Mouse (Mus musculus) stomach, adult 2 months (tissue): ENCODE measurements around the gene Usp20. TPM values are rescaled to one million over a fixed set of nuclear protein-coding genes. Genes with fewer than 3 reads are reported as not detected.

Experiments used
- polyA plus RNA-seq: library from polyadenylated mRNA; depleted of rRNA; stranded (reverse); fragments of >200 nt; gene quantifications from 2 replicates; pipeline ENCODE4 v1.2.3, GENCODE M21; 2012; rRNA removed

Gene Usp20
- polyA plus RNA-seq, result 7.2 and 13.0 TPM in 2 replicates

DNA sequence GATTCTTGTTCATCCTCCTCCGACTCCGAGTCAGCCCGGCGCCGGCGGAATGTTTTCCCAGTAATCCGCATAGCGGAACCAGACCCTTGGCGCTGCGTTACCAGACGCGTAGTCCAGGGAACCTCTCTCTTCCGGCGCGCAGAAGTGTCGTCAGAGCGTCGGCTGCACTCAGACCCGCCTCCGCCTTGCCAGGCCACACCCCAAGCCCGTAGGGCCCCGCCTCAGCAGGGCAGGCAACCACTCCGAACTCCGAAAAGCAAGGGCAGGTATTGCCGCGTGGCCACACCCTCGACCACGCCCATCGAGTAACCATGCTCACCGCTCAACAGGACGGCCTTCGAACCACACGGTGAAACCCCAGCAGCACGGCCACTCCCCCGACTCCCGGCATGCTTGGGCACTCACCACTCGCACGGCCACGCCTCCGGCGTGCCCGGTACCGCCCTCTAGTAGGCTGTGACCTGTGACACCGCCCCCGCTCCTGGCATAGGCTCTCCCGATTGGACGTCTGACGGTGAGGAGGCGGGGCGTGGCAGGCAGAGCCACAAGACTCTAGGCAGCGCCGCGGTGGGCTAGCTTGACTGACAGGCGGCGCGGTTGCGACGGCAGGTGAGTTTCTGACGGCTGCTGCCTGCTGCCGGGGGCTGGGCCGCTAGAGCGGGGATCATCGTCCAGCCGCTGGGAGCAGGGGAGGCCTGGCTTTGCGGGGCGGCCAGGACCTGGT, at the start of gene Usp20, which contains the start of gene BC005624:
Usp20 (plus strand) TSS at position 490 of the 724 bp plus-strand sequence.
BC005624 (minus strand) TSS at position 412 of the 724 bp plus-strand sequence.

DNA sequence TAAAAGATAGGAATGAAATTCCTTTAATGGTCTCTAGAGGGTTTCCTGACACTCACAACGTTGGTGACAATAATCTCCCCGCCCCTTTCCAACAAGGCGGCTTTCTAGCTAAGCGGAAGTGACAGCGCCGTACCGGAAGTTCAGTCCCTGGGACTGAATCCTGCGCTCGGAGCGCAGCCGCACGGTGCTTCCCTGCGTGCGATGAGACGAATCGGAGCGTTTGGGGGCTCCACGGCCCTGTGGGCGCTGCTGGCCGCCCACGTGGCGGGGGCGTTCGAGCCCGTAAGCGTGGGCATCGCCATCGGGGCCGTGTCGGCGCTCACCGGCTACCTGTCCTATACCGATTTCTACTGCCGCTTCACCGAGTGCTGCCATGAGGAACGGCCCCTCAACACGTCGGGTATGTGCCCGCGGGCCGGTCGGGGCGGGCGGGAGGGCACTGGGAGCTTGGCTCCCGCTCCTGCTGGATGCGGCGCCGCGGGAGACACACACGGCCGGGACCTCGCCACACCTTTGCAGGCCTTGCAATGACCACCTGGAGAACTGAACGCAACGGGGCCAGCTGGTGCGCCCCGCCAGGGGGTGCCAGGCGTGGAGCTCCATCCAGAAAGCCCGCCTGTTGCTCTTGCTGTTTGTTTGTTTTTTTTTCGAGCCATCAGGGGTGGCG, 29.1 kb upstream of the Usp20 start, which contains the start of gene Tor1b:
Tor1b (plus strand) TSS at position 136 of the 667 bp plus-strand sequence.

DNA sequence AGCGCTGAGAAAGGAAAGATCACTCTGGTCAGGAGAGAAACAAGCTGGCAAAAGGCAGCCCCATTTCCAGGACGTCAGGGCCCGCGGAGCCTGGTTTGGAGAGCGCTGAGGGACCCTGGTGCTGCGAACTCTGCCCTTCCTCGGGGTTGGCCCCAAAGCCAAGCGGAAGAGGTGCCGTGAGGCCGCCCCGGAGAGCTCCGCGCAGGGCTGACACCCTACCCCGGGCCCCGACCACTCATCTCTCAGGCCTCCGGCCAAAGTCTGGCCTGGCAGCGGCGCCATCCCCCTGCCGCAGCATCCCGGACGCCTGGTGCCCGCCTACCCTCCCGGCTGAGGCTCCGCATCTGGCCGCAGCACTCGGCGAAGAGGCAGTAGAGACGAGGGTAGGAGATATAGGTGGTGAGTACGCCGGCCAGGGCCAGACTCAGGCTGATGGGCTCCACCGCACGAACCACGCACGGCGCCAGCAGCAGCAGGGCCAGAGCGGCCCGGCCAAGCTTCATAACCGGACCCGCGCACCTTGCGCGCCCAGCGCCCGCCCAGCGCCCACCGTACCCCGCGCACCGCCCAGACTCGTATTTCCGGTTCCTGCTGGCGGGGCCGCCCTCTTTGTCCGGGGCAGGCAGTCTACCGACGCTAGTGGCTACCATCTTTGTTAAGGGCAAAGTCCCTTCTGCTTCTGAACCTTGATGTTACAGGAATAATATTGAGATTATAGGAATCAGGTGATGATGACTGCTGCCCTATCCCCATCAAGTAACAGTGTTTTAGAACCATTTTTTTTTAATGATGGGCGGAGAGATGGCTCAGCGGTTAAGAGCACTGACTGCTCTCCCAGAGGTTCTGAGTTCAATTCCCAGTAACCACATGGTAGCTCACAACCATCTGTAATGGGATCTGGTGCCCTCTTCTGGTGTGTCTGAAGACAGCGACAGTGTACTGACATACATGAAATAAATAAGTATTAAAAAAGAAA, 14.4 kb upstream of the Usp20 start, which contains the start of gene Tor1a:
Tor1a (minus strand) TSS at position 582 of the 976 bp plus-strand sequence.

Other genes with a start within 250 kb of the Usp20 start
- 5.3 and 5.8 TPM in 2 replicates for gene 1700001O22Rik, start 178.6 kb upstream of the Usp20 start, polyA plus RNA-seq
- 18.6 and 19.4 TPM in 2 replicates for gene Ntmt1, start 174.5 kb upstream of the Usp20 start, polyA plus RNA-seq
- 21.0 and 22.5 TPM in 2 replicates for gene Asb6, start 151.9 kb upstream of the Usp20 start, polyA plus RNA-seq
- gene Prrx2, start 147.3 kb upstream of the Usp20 start, polyA plus RNA-seq, result 3.7 and 3.9 TPM in 2 replicates
- gene Ptges, start 52.4 kb upstream of the Usp20 start, polyA plus RNA-seq, result 7.8 and 8.8 TPM in 2 replicates
- 10.9 and 12.6 TPM in 2 replicates for gene Tor1b, start 29.3 kb upstream of the Usp20 start, polyA plus RNA-seq
- gene Tor1a, start 14.3 kb upstream of the Usp20 start, polyA plus RNA-seq, result 20.2 and 32.1 TPM in 2 replicates
- gene BC005624, start 78 bp upstream of the Usp20 start, polyA plus RNA-seq, result 2.8 and 3.9 TPM in 2 replicates
- 29.4 and 30.3 TPM in 2 replicates for gene Fnbp1, start 159.7 kb downstream of the Usp20 start, polyA plus RNA-seq
- gene Gpr107, start 170.0 kb downstream of the Usp20 start, polyA plus RNA-seq, result 8.7 and 9.8 TPM in 2 replicates